Mouse (Mus musculus) T-cell, adult 2 months (primary cell): ENCODE data around the gene Lemd2.
"Not testable (repeated sequence)": the region's sequence is repeated elsewhere in the genome, so short reads cannot be mapped to it uniquely, and the experiment has no call there.

Source experiments
- DNase-seq: peaks from one replicate; pipeline ENCODE4 v3.0.0; 2022; ENCODE audit warnings: low spot score

Lemd2 gene

GRCm38 (mm10) chr17:27204075-27204909, at the start of gene Lemd2:
Gene Lemd2 (minus strand): TSS chr17:27204469.
- peak; percentile 94 for DNase-seq

GRCm38 (mm10) chr17:27251150-27251549, 46.9 kb upstream of the Lemd2 start:
- DNase-seq, result no peak

DNA sequence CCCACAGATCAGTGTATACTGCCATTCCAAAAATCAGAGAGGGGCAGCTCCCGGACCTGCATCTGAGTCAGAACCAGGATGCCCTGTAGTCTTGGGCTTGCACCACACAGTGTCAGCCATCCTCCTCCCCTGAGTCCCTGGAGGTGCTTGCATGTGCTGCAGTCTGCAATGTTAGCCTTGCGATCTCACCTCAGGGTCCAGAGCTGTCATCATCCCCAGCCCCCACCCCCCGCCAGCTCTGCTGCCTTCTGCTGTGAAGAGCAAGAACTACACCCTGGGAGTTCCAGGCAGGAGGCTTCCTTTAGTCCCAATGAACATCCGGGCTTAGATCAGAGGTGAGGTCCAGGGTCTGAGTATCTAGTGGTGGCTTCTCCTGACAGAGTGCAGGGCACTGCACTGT, 46.2 kb upstream of the Lemd2 start:
- no peak for DNase-seq

GRCm38 (mm10) chr17:27249073-27249472, 44.8 kb upstream of the Lemd2 start:
- DNase-seq, result no peak

DNA sequence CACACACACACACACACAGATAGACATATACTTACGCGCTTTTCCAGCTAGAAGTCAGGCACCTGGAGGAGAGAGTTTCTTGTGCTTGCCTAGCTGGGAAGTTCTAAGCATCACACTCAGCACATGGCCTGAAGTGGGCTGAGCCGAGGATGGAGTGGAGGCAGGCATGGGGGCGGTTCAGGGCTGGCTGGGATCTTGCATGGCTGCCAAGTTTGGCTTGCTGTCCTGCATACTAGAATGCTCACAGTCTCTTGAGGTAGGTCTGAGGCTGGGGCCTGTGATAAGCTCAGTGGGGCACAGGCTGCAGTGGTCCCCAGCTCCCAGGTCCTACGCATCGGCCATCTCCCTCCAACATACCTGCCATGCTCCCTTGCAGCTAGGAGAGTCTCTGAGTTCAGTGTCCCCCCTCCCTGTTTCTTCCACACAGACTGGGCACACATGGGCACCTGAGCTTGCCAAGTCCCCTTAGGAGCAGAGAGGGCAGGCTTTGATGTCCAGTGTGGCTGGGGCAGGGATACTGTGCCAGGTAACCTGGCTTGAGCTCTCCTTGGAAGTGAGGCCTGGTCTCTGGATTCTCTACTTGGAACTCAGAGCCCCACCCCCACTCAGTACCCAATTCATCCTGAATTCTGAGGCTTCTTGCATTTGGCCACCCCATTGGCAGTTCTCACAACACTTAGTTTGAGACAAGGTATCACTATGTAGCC, 43.6 kb upstream of the Lemd2 start:
- no peak for DNase-seq

- no peak for DNase-seq
These were observed 41.6 kb upstream of the Lemd2 start for GRCm38 (mm10) chr17:27245851-27246381.

DNA sequence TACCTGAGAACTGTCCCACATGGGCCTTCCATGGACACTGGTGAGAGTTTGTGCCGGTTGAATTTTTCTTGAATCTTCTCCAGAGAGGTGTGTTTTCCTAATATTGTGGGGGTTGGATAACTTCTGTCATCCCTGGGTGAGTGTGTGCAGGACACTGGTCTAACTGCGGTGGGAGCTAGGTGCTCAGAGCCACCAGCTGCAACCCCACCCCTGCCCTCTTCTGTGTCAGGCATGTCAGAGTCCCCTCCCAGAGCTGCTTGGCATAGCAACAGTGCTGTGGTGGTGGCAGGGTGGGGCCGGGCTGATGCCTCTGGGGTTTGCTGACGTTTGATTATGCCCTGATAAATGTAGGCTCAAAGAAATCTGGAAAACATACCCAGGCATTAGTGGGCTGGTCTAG, 40.6 kb upstream of the Lemd2 start:
- no peak for DNase-seq

- no peak for DNase-seq
These were observed 38.2 kb upstream of the Lemd2 start for GRCm38 (mm10) chr17:27242194-27243189.

DNA sequence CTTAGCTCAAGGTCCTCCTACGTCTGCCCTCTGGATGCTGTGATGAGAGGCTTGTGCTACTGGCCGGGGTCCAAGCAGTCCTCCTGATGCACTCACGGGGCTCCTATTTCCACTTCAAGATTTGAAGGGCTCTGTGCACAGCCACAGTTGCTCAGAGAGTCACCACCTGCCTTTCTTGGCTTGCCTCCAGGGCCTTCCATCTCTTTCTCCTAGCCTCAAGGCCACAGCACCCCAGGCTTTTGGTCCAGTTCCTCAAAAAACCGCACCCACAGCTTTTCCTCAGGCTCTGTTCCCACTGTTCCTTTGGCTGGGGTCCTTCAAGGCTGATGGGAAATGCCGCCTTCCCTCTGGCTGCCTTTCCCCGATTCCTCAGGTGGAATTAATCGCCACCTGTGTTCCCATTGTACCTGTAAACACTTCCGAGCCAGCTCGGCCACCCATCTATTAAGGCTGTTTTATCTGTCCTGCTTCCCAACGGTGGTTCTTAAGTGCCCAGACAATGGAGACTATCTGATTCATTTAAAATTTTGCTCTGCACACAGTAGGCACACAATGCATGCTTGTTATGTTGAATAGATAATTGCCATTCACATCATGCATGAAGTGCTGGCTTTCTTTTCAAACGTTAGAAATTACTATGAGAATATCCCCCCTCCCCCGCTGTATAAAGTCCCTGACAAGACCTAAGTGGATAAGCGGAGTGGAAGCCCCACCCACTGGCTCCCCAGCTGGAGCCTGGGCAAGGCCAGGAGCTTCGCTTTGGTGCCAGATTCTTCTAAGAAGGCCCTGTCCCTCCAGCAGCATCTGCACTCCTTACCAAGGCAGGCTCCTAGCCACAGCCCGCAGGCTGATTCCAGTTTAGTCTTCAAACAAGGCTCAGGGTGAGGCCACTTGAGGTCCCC, 36.5 kb upstream of the Lemd2 start:
- DNase-seq, result no peak

- no peak for DNase-seq
These were observed 35.7 kb upstream of the Lemd2 start for GRCm38 (mm10) chr17:27239941-27240340.

GRCm38 (mm10) chr17:27238637-27239036, 34.4 kb upstream of the Lemd2 start:
- no peak for DNase-seq

GRCm38 (mm10) chr17:27237731-27238130, 33.5 kb upstream of the Lemd2 start:
- DNase-seq, result no peak

DNA sequence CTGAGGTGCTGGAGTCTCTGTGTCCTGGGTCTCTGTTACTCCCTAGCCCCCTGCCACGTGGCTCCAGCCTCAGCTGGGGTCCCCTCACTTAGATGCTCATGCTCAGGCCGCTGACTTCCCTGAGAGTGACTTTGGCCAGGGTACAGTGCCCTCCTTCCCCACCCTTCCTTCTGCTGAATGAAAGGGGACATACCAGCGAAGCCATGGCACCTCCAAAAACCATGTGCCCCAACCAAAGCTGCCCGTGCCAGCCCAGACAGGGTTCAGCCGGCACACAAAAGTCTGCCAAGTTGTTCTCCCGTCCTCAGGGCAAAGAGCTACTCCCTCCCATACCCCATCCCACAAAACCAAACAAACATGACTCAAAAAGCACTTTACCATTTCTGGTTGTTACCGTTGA, 29.0 kb upstream of the Lemd2 start:
- DNase-seq, result no peak

DNA sequence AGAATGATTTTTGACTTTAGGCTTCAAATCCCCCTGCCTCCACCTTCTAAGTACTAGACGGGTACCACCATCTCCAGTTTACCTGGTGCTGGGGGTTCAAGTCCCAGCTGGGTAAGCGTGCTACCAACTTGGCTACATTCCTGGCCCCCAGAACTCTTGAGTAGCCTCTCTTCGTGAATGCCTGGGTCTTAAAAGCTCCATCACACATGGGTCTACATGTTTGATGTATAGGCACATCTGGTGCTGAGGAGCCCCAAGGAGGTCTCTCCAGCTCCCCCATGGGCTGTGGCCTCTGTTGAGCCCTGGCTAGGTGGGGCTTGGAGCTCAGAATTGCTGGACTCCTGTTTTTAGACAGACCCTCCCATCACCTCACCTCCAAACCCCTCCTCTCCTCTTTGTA, 27.9 kb upstream of the Lemd2 start:
- no peak for DNase-seq

- not testable (repeated sequence) for DNase-seq
These were observed 27.3 kb upstream of the Lemd2 start for GRCm38 (mm10) chr17:27231586-27231985.

- no peak for DNase-seq
These were observed 26.9 kb upstream of the Lemd2 start for GRCm38 (mm10) chr17:27231146-27231503.

GRCm38 (mm10) chr17:27230455-27231145, 26.3 kb upstream of the Lemd2 start:
- no peak for DNase-seq

GRCm38 (mm10) chr17:27229710-27230454, 25.6 kb upstream of the Lemd2 start:
- DNase-seq, result no peak

DNA sequence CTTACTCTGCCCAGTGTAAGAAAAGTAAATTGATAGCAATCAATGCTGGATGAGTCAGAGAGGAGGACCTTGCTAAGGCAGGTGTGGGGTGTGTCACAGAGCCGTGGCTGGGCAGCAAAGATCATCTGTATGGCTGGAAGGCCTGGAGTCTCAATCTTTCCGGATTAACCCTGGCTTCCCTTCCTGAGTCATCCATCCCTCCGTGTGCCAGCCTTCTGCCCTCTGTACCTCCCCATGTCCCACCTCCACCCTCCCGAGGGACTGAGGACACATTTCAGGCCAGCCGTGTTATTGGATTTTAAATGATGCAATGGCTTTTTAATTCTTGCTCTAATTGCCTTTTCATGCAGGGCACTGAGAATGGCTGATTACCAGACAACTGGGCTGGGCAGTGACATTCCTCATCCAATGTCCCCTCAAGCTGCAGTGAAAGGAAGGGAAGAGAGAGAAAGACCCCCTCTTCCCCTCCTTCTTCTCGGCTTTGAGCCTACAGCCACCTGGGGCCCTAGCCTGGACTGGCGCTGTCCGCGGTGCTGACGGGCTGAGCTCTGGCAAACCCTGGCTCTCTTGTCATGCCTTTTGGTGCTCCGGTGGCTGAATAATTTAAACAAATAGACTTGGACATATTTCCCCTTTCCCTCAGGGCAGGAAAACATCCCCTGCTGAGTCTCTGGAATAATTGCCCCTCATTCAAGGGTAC, 24.1 kb upstream of the Lemd2 start:
- no peak for DNase-seq
